Mouse (Mus musculus) bone marrow, adult 2 months (tissue): ENCODE results near the gene Zfp42.

ENCODE experiments used
- CTCF ChIP-seq: fragments of 200-500 bp; IDR thresholded peaks from 2 replicates; pipeline ENCODE4 v1.5.1; 2011; ENCODE audit warnings: low read length, control low read depth; ENCODE audit not compliant: control insufficient read depth, insufficient read depth
- POLR2A ChIP-seq: fragments of 200-500 bp; IDR thresholded peaks from 2 replicates; pipeline ENCODE4 v1.6.1; 2011; ENCODE audit warnings: low read depth, mild to moderate bottlenecking, control low read depth, low read length, borderline replicate concordance; ENCODE audit not compliant: control insufficient read depth

DNA sequence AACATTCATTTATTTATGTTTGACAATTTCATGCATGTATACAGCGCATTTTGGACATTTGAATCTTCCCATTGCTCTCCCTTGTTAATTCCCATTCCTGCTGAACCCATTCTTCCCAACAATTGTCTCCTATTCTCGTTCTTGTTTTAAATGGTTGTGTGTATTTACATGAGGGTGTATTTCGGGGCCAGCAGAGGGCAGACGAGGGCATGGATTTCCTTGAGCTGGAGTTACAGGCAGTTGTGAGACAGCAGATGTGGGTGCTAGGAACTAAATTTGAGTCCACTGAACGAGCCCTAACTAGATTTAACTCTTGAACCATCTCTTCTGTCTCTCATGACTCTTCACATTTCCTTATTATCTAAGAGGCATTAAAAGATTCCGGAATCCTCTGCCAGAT, 55.1 kb downstream of the Zfp42 start:
- TF ChIP-seq CTCF (no peak), POLR2A (no peak)
